Mouse (Mus musculus) lung, postnatal 4 days (tissue): ENCODE measurements around the gene Wdr1.
"Not testable (repeated sequence)": the region's sequence is repeated elsewhere in the genome, so short reads cannot be mapped to it uniquely, and the experiment has no call there.

Source experiments
- DNase-seq, 2 experiments: peaks; one replicate each; pipeline ENCODE4 v3.0.0; 2021

The Wdr1 gene

GRCm38 (mm10) chr5:38563121-38563520 is at the start of gene Wdr1:
Wdr1 (minus strand) TSS chr5:38563221.
- DNase-seq: no peak

- no peak for DNase-seq
These were observed 48.1 kb upstream of the Wdr1 start for GRCm38 (mm10) chr5:38611118-38611517.

GRCm38 (mm10) chr5:38608219-38608618 is 45.2 kb upstream of the Wdr1 start:
- not testable (repeated sequence) for DNase-seq

GRCm38 (mm10) chr5:38598647-38599304 is 35.8 kb upstream of the Wdr1 start:
- no peak for DNase-seq

GRCm38 (mm10) chr5:38588924-38589323 is 25.9 kb upstream of the Wdr1 start:
- DNase-seq: no peak

GRCm38 (mm10) chr5:38585450-38585849 is 22.4 kb upstream of the Wdr1 start:
- DNase-seq: no peak

- no peak for DNase-seq
These were observed 20.0 kb upstream of the Wdr1 start for GRCm38 (mm10) chr5:38583026-38583425.

- DNase-seq: peak in 1 of 2 experiments; percentile 36
These were observed 17.7 kb upstream of the Wdr1 start for GRCm38 (mm10) chr5:38580703-38581102.

- no peak for DNase-seq
These were observed 7.9 kb upstream of the Wdr1 start for GRCm38 (mm10) chr5:38570876-38571275.

GRCm38 (mm10) chr5:38568652-38569051 is 5.6 kb upstream of the Wdr1 start:
- no peak for DNase-seq

GRCm38 (mm10) chr5:38564831-38565230 is 1.8 kb upstream of the Wdr1 start:
- no peak for DNase-seq

- DNase-seq: peak; percentile 99
These were observed 1.5 kb downstream of the Wdr1 start for GRCm38 (mm10) chr5:38561426-38562024.

- DNase-seq: peak; percentile 66
These were observed 2.2 kb downstream of the Wdr1 start for GRCm38 (mm10) chr5:38560586-38561425.

GRCm38 (mm10) chr5:38558831-38559230 is 4.2 kb downstream of the Wdr1 start:
- DNase-seq: no peak

GRCm38 (mm10) chr5:38557811-38558210 is 5.2 kb downstream of the Wdr1 start:
- DNase-seq: no peak

- no peak for DNase-seq
These were observed 6.6 kb downstream of the Wdr1 start for GRCm38 (mm10) chr5:38556406-38556805.

GRCm38 (mm10) chr5:38553953-38554352 is 9.1 kb downstream of the Wdr1 start:
- no peak for DNase-seq

- DNase-seq: no peak
These were observed 9.5 kb downstream of the Wdr1 start for GRCm38 (mm10) chr5:38553491-38553890.

GRCm38 (mm10) chr5:38552615-38553014 is 10.4 kb downstream of the Wdr1 start:
- no peak for DNase-seq

- no peak for DNase-seq
These were observed 12.7 kb downstream of the Wdr1 start for GRCm38 (mm10) chr5:38550221-38550768.

GRCm38 (mm10) chr5:38549461-38549909 is 13.5 kb downstream of the Wdr1 start:
- peak; percentile 49 to 71 for DNase-seq

- peak in 1 of 2 experiments; percentile 29 for DNase-seq
These were observed 15.6 kb downstream of the Wdr1 start for GRCm38 (mm10) chr5:38547375-38547774.
